Mouse (Mus musculus) kidney, adult 2 months (tissue): Measurements from ENCODE around the gene Nmu.

Experiments
- CTCF ChIP-seq: fragments of 200-500 bp; conservative IDR thresholded peaks from 2 replicates; pipeline ENCODE4 v1.5.1; 2011; ENCODE audit warnings: low read depth, mild to moderate bottlenecking, control low read depth, low read length, moderate library complexity, mixed read lengths; ENCODE audit not compliant: insufficient read depth, insufficient read length
- POLR2A ChIP-seq: fragments of 200-500 bp; IDR thresholded peaks from one replicate; pipeline ENCODE4 v1.6.1; 2011; ENCODE audit warnings: low read depth, low read length, control low read depth

- no peak for TF ChIP-seq CTCF
- no peak for TF ChIP-seq POLR2A
Measured at GRCm38 (mm10) chr5:76360057-76360456, 3.5 kb downstream of the Nmu start.
